Mouse (Mus musculus) liver, embryonic 14.5 days (tissue): ENCODE measurements around the gene Slc34a3. TPM values are rescaled to one million over a fixed set of nuclear protein-coding genes. Genes with fewer than 3 reads are reported as not detected.
A peak's percentile ranks its signal among the peaks of the same experiment; 100 is the strongest.

ENCODE experiments used
- ATAC-seq: fragments of 200-750 bp; cut with Nextera tagmentation; 2 replicates; pipeline ENCODE4 v1.8.0; 2017; ENCODE audit warnings: moderate number of reproducible peaks, mild to moderate bottlenecking, moderate library complexity; ENCODE audit not compliant: insufficient read depth
- DNase-seq, 3 experiments: peaks; one replicate each; pipeline ENCODE4 v3.0.0-alpha.2; 2012 to 2013; ENCODE audit warnings: low read depth in 3 of 3, low spot score in 3 of 3
- H3K27ac ChIP-seq: fragments of 300-500 bp; sonication (generic); 2 replicates; pipeline ENCODE4 v1.5.1; 2014; ENCODE audit warnings: moderate library complexity, mild to moderate bottlenecking, control low read depth, inconsistent platforms
- H3K27me3 ChIP-seq: fragments of 300-500 bp; sonication (generic); 2 replicates; pipeline ENCODE4 v1.6.1; 2014; ENCODE audit warnings: mild to moderate bottlenecking, low read length, moderate library complexity; ENCODE audit not compliant: control insufficient read depth, insufficient read depth
- H3K36me3 ChIP-seq: fragments of 300-500 bp; sonication (generic); replicated peaks from 2 replicates; pipeline ENCODE4 v1.6.1; 2014; ENCODE audit warnings: low read depth; ENCODE audit not compliant: control insufficient read depth, insufficient read depth
- H3K4me1 ChIP-seq, 2 experiments: fragments of 200-500 bp in 1 of 2; fragments of 300-500 bp in 1 of 2; sonication (generic) in 1 of 2; replicated peaks; 2 replicates each; pipeline ENCODE4 v1.6.1; 2012 to 2014; ENCODE audit warnings: antibody characterized with exemption in 1 of 2, inconsistent platforms in 1 of 2, low read length in 1 of 2; ENCODE audit not compliant: control insufficient read depth in 2 of 2, insufficient read depth in 2 of 2
- H3K4me2 ChIP-seq: fragments of 300-500 bp; sonication (generic); 2 replicates; pipeline ENCODE4 v1.6.1; 2014; ENCODE audit warnings: low read depth, mild to moderate bottlenecking, control low read depth, moderate library complexity
- H3K4me3 ChIP-seq, 2 experiments: fragments of 200-500 bp in 1 of 2; fragments of 300-500 bp in 1 of 2; sonication (generic) in 1 of 2; 2 replicates each; pipeline ENCODE4 v1.5.1; 2012 to 2014; ENCODE audit warnings: low read depth in 2 of 2, low read length in 2 of 2, mild to moderate bottlenecking in 2 of 2, control low read depth in 1 of 2, inconsistent platforms in 1 of 2, moderate library complexity in 1 of 2; ENCODE audit not compliant: insufficient read depth in 1 of 2
- H3K9ac ChIP-seq: fragments of 300-500 bp; sonication (generic); replicated peaks from 2 replicates; pipeline ENCODE4 v1.6.1; 2014; ENCODE audit warnings: mild to moderate bottlenecking, control low read depth, moderate library complexity
- H3K9me3 ChIP-seq: fragments of 300-500 bp; sonication (generic); 2 replicates; pipeline ENCODE4 v1.6.1; 2016; ENCODE audit warnings: low read length, mixed read lengths; ENCODE audit not compliant: control insufficient read depth
- CTCF ChIP-seq: IDR thresholded peaks from 2 replicates; pipeline ENCODE4 v1.5.1; 2016; ENCODE audit warnings: antibody characterized with exemption, low read depth, control low read depth
- EP300 ChIP-seq: IDR thresholded peaks from 2 replicates; pipeline ENCODE4 v1.6.1; 2016; ENCODE audit warnings: antibody characterized with exemption, low read depth
- WGBS: fragments of 180-500 bp; shearing (Covaris S2); extraction: QIAGEN DNeasy Blood & Tissue Kit; methylation state at CpG from one replicate; pipeline ENCODE4 v1.1.7; 2014; ENCODE audit not compliant: insufficient replicate concordance; 5-methylcytosine and 5-hydroxymethylcytosine counted together
- polyA plus RNA-seq, 2 experiments: library from polyadenylated mRNA; depleted of rRNA in 1 of 2; stranded (reverse) in 1 of 2; unstranded in 1 of 2; fragments of >200 nt; fragmentation: Nextera tagmentation in 1 of 2; extraction: Ambion mirVana in 1 of 2; gene quantifications; 2 replicates each; pipeline versions ENCODE4 v1.2.1 to v1.2.3; 2012 to 2014

The Slc34a3 gene
- polyA plus RNA-seq, 2 experiments = 0.01 TPM; not detected in 1

GRCm38 (mm10) chr2:25211121-25211670 is 23.0 kb downstream of the Slc34a3 start, which contains the start of gene Nelfb:
Gene Nelfb (minus strand): TSS chr2:25211489.
- H3K9me3 ChIP-seq = no peaks in the 10 kb centered on the region
- H3K36me3 ChIP-seq = peaks cover 12% of the 10 kb centered on the region
- WGBS = under 1% methylated on average over 44 of the region's 44 CpGs
- peak; percentile 11; the same call in 1 of the 2 replicates for TF ChIP-seq EP300
- no peak; the same call in 1 of the 2 replicates for TF ChIP-seq CTCF
- H3K4me3 ChIP-seq = peak within 1 kb of the TSS; percentile 87 to 98
- H3K27ac ChIP-seq = peak within 1 kb of the TSS; percentile 76
- H3K4me2 ChIP-seq = peak within 1 kb of the TSS; percentile 92
- no peaks in the 10 kb centered on the region; the same call in 1 of the 2 replicates for H3K27me3 ChIP-seq
- DNase-seq (peak; percentile 78 to 81 (median 80)), ATAC-seq (peak; percentile 94)
- peaks cover 10 to 15% of the 10 kb centered on the region in 2 experiments for H3K4me1 ChIP-seq
- H3K9ac ChIP-seq = peak within 1 kb of the TSS; percentile 98

- TF ChIP-seq CTCF = no peak
- no peak for TF ChIP-seq EP300
- Histone ChIP-seq H3K4me1 (peaks cover 10 to 15% of the 10 kb centered on the region in 2 experiments), H3K9me3 (no peaks in the 10 kb centered on the region), H3K9ac (peak overlapping the region; percentile 98), H3K4me2 (peak overlapping the region; percentile 92), H3K36me3 (peaks cover 18% of the 10 kb centered on the region), H3K4me3 (peak overlapping the region; percentile 87 to 98), H3K27ac (peak overlapping the region; percentile 76), H3K27me3 (no peaks in the 10 kb centered on the region; the same call in 1 of the 2 replicates)
- under 1% methylated on average over 24 of the region's 24 CpGs for WGBS
- DNase-seq (no peak), ATAC-seq (peak; percentile 27; the same call in 1 of the 2 replicates)
Observed at GRCm38 (mm10) chr2:25210686-25211085, 23.5 kb downstream of the Slc34a3 start.

- Histone ChIP-seq H3K9me3 (no peaks in the 10 kb centered on the region), H3K36me3 (peaks cover 40% of the 10 kb centered on the region), H3K27ac (no peak overlapping the region), H3K4me2 (no peak overlapping the region), H3K4me3 (no peak overlapping the region), H3K27me3 (no peaks in the 10 kb centered on the region), H3K4me1 (peaks cover 10 to 15% of the 10 kb centered on the region in 2 experiments), H3K9ac (no peak overlapping the region)
- ATAC-seq (no peak), DNase-seq (no peak)
- WGBS = 86% methylated on average over 1 of the region's 1 CpGs
- TF ChIP-seq EP300 (no peak), CTCF (no peak)
Observed at GRCm38 (mm10) chr2:25207593-25207992, 26.6 kb downstream of the Slc34a3 start.

- Histone ChIP-seq H3K27ac (no peak overlapping the region), H3K27me3 (no peaks in the 10 kb centered on the region), H3K4me3 (no peak overlapping the region), H3K4me2 (no peak overlapping the region), H3K9me3 (no peaks in the 10 kb centered on the region), H3K9ac (no peak overlapping the region), H3K4me1 (no peaks in the 10 kb centered on the region), H3K36me3 (peaks cover 66% of the 10 kb centered on the region)
- ATAC-seq (no peak), DNase-seq (no peak)
- 56% methylated on average over 4 of the region's 4 CpGs for WGBS
- TF ChIP-seq EP300 (no peak), CTCF (peak; percentile 42)
Observed at GRCm38 (mm10) chr2:25203631-25204214, 30.4 kb downstream of the Slc34a3 start.

- H3K36me3 ChIP-seq = peaks cover 55% of the 10 kb centered on the region
- ATAC-seq (no peak), DNase-seq (no peak)
- no peak overlapping the region for H3K27ac ChIP-seq
- no peak overlapping the region for H3K4me2 ChIP-seq
- TF ChIP-seq CTCF (no peak), EP300 (no peak)
- H3K27me3 ChIP-seq = no peaks in the 10 kb centered on the region
- H3K9ac ChIP-seq = no peak overlapping the region
- no peaks in the 10 kb centered on the region for H3K9me3 ChIP-seq
- WGBS = 74% methylated on average over 2 of the region's 2 CpGs
- H3K4me3 ChIP-seq = no peak overlapping the region
- H3K4me1 ChIP-seq = peaks cover 7 to 8% of the 10 kb centered on the region in 2 experiments; a peak in 3 of 4 replicates
Observed at GRCm38 (mm10) chr2:25200631-25201030, 33.5 kb downstream of the Slc34a3 start.
